Comparison of ENCODE assay signal across 8 mouse cellular contexts in genomic region chr11:33147171-33147571, GRCm38 (mm10). TPM values are rescaled to one million over a fixed set of nuclear protein-coding genes. Genes with fewer than 3 reads are reported as not detected.
DNase-seq lines count a peak whose midpoint lies in the region; ATAC-seq lines count a peak whose summit lies in the region.

Gene Fgf18, minus strand, starts transcription at chr11:33147400.

- peaks cover 7% of the 10 kb centered on the region; the same call in 1 of the 2 replicates for H3K36me3 ChIP-seq in heart, embryonic 11.5 days (ENCODE audit: control insufficient read depth, insufficient read depth, low read length)
- peaks cover 20% of the 10 kb centered on the region for H3K36me3 ChIP-seq in midbrain, embryonic 12.5 days

- DNase-seq in embryo, embryonic 10.5 days (ENCODE audit: low spot score), result peak; percentile 49
- DNase-seq in embryo, embryonic 10 days (ENCODE audit: low spot score), result no peak
- peak; percentile 51 for DNase-seq in CD4-positive helper T cell, adult 2 months (ENCODE audit: low read depth, low spot score)
- DNase-seq in cerebellum, adult 8-10 months, result peak; percentile 20
- DNase-seq in kidney, postnatal 10 days, result peak; percentile 60
- DNase-seq in urinary bladder, adult 2 months (ENCODE audit: low spot score), result no peak

- 0 out of 2 replicates have a peak within 1 kb of the TSS, but pooled peaks have one; percentile 22 for H3K27ac ChIP-seq in heart, embryonic 11.5 days (ENCODE audit: low read depth, low read length)
- H3K27ac ChIP-seq in midbrain, embryonic 12.5 days (replicated peaks), result peak within 1 kb of the TSS; percentile 75

- H3K9me3 ChIP-seq in heart, embryonic 11.5 days (replicated peaks; ENCODE audit: control insufficient read depth, low read length), result no peaks in the 10 kb centered on the region
- H3K9me3 ChIP-seq in midbrain, embryonic 12.5 days, result no peaks in the 10 kb centered on the region

- peaks cover 29% of the 10 kb centered on the region for H3K27me3 ChIP-seq in heart, embryonic 11.5 days (ENCODE audit: control insufficient read depth, insufficient read depth, low read length)
- peaks cover 55% of the 10 kb centered on the region for H3K27me3 ChIP-seq in midbrain, embryonic 12.5 days

- H3K4me1 ChIP-seq in heart, embryonic 11.5 days (ENCODE audit: control insufficient read depth, insufficient read depth, low read length), result peaks cover 29% of the 10 kb centered on the region
- peaks cover 38% of the 10 kb centered on the region for H3K4me1 ChIP-seq in midbrain, embryonic 12.5 days

- peak within 1 kb of the TSS; percentile 98 for H3K4me2 ChIP-seq in heart, embryonic 11.5 days
- peak within 1 kb of the TSS; percentile 89 for H3K4me2 ChIP-seq in midbrain, embryonic 12.5 days (replicated peaks)

- peak within 1 kb of the TSS; percentile 66 for H3K4me3 ChIP-seq in heart, embryonic 11.5 days (ENCODE audit: low read depth, low read length)
- H3K4me3 ChIP-seq in midbrain, embryonic 12.5 days, result peak within 1 kb of the TSS; percentile 64

- H3K9ac ChIP-seq in heart, embryonic 11.5 days (ENCODE audit: low read depth, low read length), result peak within 1 kb of the TSS; percentile 60
- H3K9ac ChIP-seq in midbrain, embryonic 12.5 days (replicated peaks), result peak within 1 kb of the TSS; percentile 72

- ATAC-seq in heart, embryonic 11.5 days (replicated peaks; ENCODE audit: insufficient number of reproducible peaks, low FRiP score, low TSS enrichment), result no peak
- ATAC-seq in midbrain, embryonic 12.5 days (ENCODE audit: low FRiP score, low read depth), result peak; percentile 38

- under 1% methylated on average over 31 of the region's 53 CpGs for WGBS in heart, embryonic 11.5 days (ENCODE audit: insufficient replicate concordance)
- under 1% methylated on average over 21 of the region's 53 CpGs for WGBS in midbrain, embryonic 12.5 days

RNA-seq across cellular contexts. Expression of gene Fgf18, which starts in this region (rescaled TPM):
- polyA plus RNA-seq in heart, embryonic 11.5 days (2014; fragmentation: Nextera tagmentation; extraction: Ambion mirVana), result 1.8 and 2.5 TPM in 2 replicates
- polyA plus RNA-seq in midbrain, embryonic 12.5 days (2016; fragmentation: Nextera tagmentation; extraction: Ambion mirVana), result 3.0 and 3.6 TPM in 2 replicates
- 0.88 and 1.2 TPM in 2 replicates for polyA plus RNA-seq in urinary bladder, adult 2 months (2012; rRNA removed)

Comparison
In these comparisons a context has a peak if more than half of its experiments do, and no peak if none do; other contexts are left out.
1. DNase-seq: peak in embryo, embryonic 10.5 days (single experiment), CD4-positive helper T cell, adult 2 months (single experiment), cerebellum, adult 8-10 months (single experiment) and kidney, postnatal 10 days (single experiment); none in embryo, embryonic 10 days (single experiment) and urinary bladder, adult 2 months (single experiment).